Mouse (Mus musculus): ENCODE measurements at regions not wholly inside any gene's neighbourhood (a gene's known extent, or its start where the extent isn't known, plus 50 kb on each side); places are given as distances from the start of the nearest gene placed in this dataset.

- no peaks in the 10 kb centered on the region for H3K79me2 ChIP-seq (ENCODE audit: control insufficient read depth, insufficient read depth, low read length, poor library complexity)
- no peak for TF ChIP-seq E2F4 (IDR thresholded peaks at IDR 0.05; ENCODE audit: borderline replicate concordance, low read depth, low read length)
- no peak for TF ChIP-seq RCOR1 (IDR thresholded peaks at IDR 0.05; ENCODE audit: low read depth, low read length)
- TF ChIP-seq MXI1 (IDR thresholded peaks at IDR 0.05; ENCODE audit: low read depth, low read length), result no peak
- no peak for TF ChIP-seq SIN3A (IDR thresholded peaks at IDR 0.05; ENCODE audit: low read length)
- TF ChIP-seq ZMIZ1 (IDR thresholded peaks at IDR 0.05; ENCODE audit: low read depth, low read length), result no peak
- TF ChIP-seq TCF12 (IDR thresholded peaks at IDR 0.05; ENCODE audit: low read depth, low read length), result no peak
- TF ChIP-seq NRF1 (IDR thresholded peaks at IDR 0.05; ENCODE audit: insufficient read depth, low read depth, low read length, poor library complexity, severe bottlenecking), result no peak
- peak; percentile 2 to 26 (median 18); a peak in 1 of 6 replicates for TF ChIP-seq CTCF (IDR thresholded peaks at IDR 0.05 in 2 of 3, conservative IDR thresholded peaks at IDR 0.05 in 1 of 3; ENCODE audit: control insufficient read depth in 1 of 3, insufficient read depth in 1 of 3, low read depth in 2 of 3, low read length in 3 of 3, poor library complexity in 1 of 3, severe bottlenecking in 1 of 3)
- no peak for TF ChIP-seq GABPA (IDR thresholded peaks at IDR 0.05; ENCODE audit: low read depth, low read length)
- no peak for TF ChIP-seq POLR2AphosphoS5 (IDR thresholded peaks at IDR 0.05; ENCODE audit: borderline replicate concordance, low read depth, low read length)
- peak; percentile 5 for TF ChIP-seq RAD21 (IDR thresholded peaks at IDR 0.05; ENCODE audit: low read depth, low read length)
- TF ChIP-seq MAZ (IDR thresholded peaks at IDR 0.05; ENCODE audit: low read depth, low read length), result no peak
- no peak for TF ChIP-seq MYC (IDR thresholded peaks at IDR 0.05; ENCODE audit: low read depth, low read length)
- no peak for TF ChIP-seq BHLHE40 (IDR thresholded peaks at IDR 0.05; ENCODE audit: borderline replicate concordance, low read depth, low read length)
- no peak overlapping the region for H3K27ac ChIP-seq (ENCODE audit: control insufficient read depth, low read depth, low read length)
- no peak overlapping the region for H3K9ac ChIP-seq (ENCODE audit: control insufficient read depth, low read depth, low read length, poor library complexity, severe bottlenecking)
- no peaks in the 10 kb centered on the region for H3K9me3 ChIP-seq (replicated peaks; ENCODE audit: insufficient read depth, low read length)
- no peak for DNase-seq (ENCODE audit: low read depth, low spot score)
- no peaks in the 10 kb centered on the region for H3K36me3 ChIP-seq (ENCODE audit: control insufficient read depth in 1 of 2, insufficient read depth in 2 of 2, low read length in 2 of 2)
- no peak overlapping the region for H3K4me3 ChIP-seq (ENCODE audit: control insufficient read depth in 1 of 2, insufficient read depth in 1 of 2, low read depth in 2 of 2, low read length in 2 of 2)
- no peaks in the 10 kb centered on the region for H3K4me1 ChIP-seq (ENCODE audit: control insufficient read depth in 1 of 2, insufficient read depth in 2 of 2, low read length in 2 of 2)
- H3K27me3 ChIP-seq (ENCODE audit: control insufficient read depth in 1 of 2, insufficient read depth in 2 of 2, low read length in 2 of 2), result no peaks in the 10 kb centered on the region
Measured at GRCm38 (mm10) chr12:106132715-106133114, 122.7 kb downstream of the Vrk1 start.

- Histone ChIP-seq H3K9me3 (replicated peaks; ENCODE audit: insufficient read depth, low read length) (no peaks in the 10 kb centered on the region), H3K4me3 (ENCODE audit: control insufficient read depth in 1 of 2, insufficient read depth in 1 of 2, low read depth in 2 of 2, low read length in 2 of 2) (no peak overlapping the region), H3K9ac (ENCODE audit: control insufficient read depth, low read depth, low read length, poor library complexity, severe bottlenecking) (no peak overlapping the region), H3K4me1 (ENCODE audit: control insufficient read depth in 1 of 2, insufficient read depth in 2 of 2, low read length in 2 of 2) (no peaks in the 10 kb centered on the region), H3K27me3 (ENCODE audit: control insufficient read depth in 1 of 2, insufficient read depth in 2 of 2, low read length in 2 of 2) (no peaks in the 10 kb centered on the region), H3K27ac (ENCODE audit: control insufficient read depth, low read depth, low read length) (no peak overlapping the region), H3K79me2 (ENCODE audit: control insufficient read depth, insufficient read depth, low read length, poor library complexity) (no peaks in the 10 kb centered on the region), H3K36me3 (ENCODE audit: control insufficient read depth in 1 of 2, insufficient read depth in 2 of 2, low read length in 2 of 2) (no peaks in the 10 kb centered on the region)
- TF ChIP-seq MAX (IDR thresholded peaks at IDR 0.05; ENCODE audit: low read length) (no peak), NELFE (IDR thresholded peaks at IDR 0.05; ENCODE audit: low read depth, low read length) (no peak), KAT2A (conservative IDR thresholded peaks at IDR 0.05; ENCODE audit: low read depth, low read length) (no peak)
- no peak for DNase-seq (ENCODE audit: low read depth, low spot score)
Measured at GRCm38 (mm10) chr12:106138466-106138865, 128.4 kb downstream of the Vrk1 start.
